Mouse (Mus musculus) adrenal gland, postnatal 4 days (tissue): Measurements from ENCODE around the gene Slc30a7. TPM values are rescaled to one million over a fixed set of nuclear protein-coding genes. Genes with fewer than 3 reads are reported as not detected.

ENCODE experiments used
- DNase-seq, 2 experiments: peaks; one replicate each; pipeline ENCODE4 v3.0.0; 2021 to 2022; ENCODE audit warnings: low spot score in 2 of 2, mixed read lengths in 2 of 2
- microRNA-seq: library from miRNA; unstranded; fragments of <30 nt; microRNA quantifications from one replicate; pipeline ENCODE4 v1.2.0, GENCODE M21; 2021
- total RNA-seq, 2 experiments: library from RNA; stranded (reverse); gene quantifications; 2 replicates each; pipeline ENCODE4 v1.2.3; 2021

The Slc30a7 gene
- total RNA-seq, 2 experiments from 2014 or later, result 43.9 to 48.0 TPM

DNA sequence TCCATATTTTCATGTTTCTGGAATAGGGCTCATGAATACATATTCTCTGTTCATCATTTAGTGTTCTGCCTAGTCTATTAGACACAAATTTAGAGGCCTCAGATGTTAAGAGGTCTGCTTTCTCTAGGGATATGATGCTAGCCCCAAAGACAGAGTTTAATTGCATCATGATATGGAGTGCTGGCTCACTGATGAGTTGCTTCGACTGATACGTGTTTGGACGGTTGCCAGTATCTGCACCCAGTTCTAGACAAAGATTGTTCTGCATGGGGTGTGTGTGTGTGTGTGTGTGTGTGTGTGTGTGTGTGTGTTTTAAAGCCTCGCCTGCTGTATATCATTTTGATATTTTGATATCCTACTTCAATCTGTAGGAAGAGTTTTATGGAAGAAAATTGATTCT lies 114.9 kb downstream of the Slc30a7 start:
- DNase-seq, result no peak

Small RNAs within 50 kb of the gene (microRNA-seq; reads per million reads assigned to microRNA genes)
- not detected for gene Mir669n

Other genes with a start within 250 kb of the Slc30a7 start
- 10 to 100 TPM; 23.0 to 28.8 TPM for gene Dph5, start 119.6 kb downstream of the Slc30a7 start, total RNA-seq
- 10 to 100 TPM; 26.1 to 35.4 TPM for gene Extl2, start 56 bp upstream of the Slc30a7 start, total RNA-seq
- 10 to 100 TPM; 36.8 to 46.8 TPM for gene Vcam1, start 122.3 kb upstream of the Slc30a7 start, total RNA-seq
- gene Gpr88, start 246.1 kb upstream of the Slc30a7 start, total RNA-seq, result under 1 TPM; 0.50 to 0.82 TPM